Mouse (Mus musculus) left cerebral cortex, postnatal 10 days (tissue): ENCODE data around the gene Vwa1. TPM values are rescaled to one million over a fixed set of nuclear protein-coding genes. Genes with fewer than 3 reads are reported as not detected.
A peak's percentile ranks its signal among the peaks of the same experiment; 100 is the strongest.

Experiments used
- DNase-seq, 2 experiments: peaks; one replicate each; pipeline ENCODE4 v3.0.0; 2021 to 2022; ENCODE audit warnings: low spot score in 2 of 2, mixed read lengths in 1 of 2; ENCODE audit errors: extremely low spot score in 1 of 2
- intact Hi-C: fragments of 180-260 bp; cut with DNase I; formaldehyde crosslinking; loops from one replicate; pipeline ENCODE4 v1.15.1; 2025
- total RNA-seq, 2 experiments: library from RNA; stranded (reverse); gene quantifications; 2 replicates each; pipeline ENCODE4 v1.2.3; 2021

Gene Vwa1
- total RNA-seq, 2 experiments from 2014 or later, result 14.6 to 19.3 TPM

- peak in 1 of 2 experiments; percentile 90 for DNase-seq
- intact Hi-C loops, result no loop called here
Observed at GRCm38 (mm10) chr4:155784081-155784701, 9.7 kb upstream of the Vwa1 start.

DNA sequence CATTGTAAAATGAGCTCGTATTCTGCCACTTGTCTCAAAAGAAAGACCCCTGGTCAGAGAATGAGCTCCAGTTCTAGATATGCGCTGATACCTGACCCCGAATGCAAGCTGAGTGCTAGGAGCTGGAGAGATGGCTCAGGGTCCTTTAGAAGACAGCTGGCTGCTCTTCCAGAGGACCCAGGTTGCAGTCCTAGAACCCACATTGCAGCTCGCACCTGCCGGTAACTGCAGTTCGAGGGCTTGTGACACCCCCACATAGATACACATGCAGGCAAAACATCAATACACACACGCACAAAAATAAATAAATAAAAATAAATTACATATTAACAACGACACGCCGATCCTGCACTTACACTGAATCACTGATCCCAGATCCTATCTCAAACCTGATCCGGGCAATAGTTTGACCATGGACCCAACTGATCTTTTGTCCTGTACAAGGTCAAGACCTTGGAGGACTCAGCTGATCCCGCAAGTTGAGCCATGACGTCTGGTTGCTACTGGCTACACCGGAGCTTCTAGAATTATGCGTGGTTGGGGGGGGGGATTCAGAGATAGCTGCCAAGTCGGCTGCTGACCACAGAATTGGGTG, 9.1 kb upstream of the Vwa1 start:
- intact Hi-C loops, result no loop called here
- no peak for DNase-seq

DNA sequence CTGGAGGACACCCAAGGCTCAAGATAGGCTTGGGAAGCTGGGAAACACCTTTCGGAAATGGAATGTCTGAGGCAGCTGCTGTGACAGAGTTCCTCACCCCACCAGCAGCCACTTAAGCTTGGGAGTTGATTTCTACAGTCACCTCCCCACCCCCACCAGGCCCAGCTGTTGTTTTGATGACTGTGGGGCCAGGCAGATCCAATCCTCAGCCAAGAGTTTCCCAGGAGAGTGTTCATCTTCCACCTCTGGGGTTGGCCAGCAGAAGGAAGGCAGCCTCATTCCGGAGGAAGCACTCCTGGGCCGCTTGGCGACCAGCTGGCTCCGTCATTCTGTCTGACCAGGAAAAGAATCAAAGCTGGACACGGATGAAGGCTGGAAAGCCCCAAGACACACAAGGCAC, 6.4 kb upstream of the Vwa1 start:
- intact Hi-C loops, result no loop called here
- peak in 1 of 2 experiments; percentile 89 for DNase-seq

GRCm38 (mm10) chr4:155779498-155779897, 5.0 kb upstream of the Vwa1 start:
- DNase-seq, result no peak
- intact Hi-C loops, result no loop called here

- intact Hi-C loops, result no loop called here
- DNase-seq, result no peak
Observed at GRCm38 (mm10) chr4:155777816-155778215, 3.3 kb upstream of the Vwa1 start.

GRCm38 (mm10) chr4:155776704-155777335, 2.3 kb upstream of the Vwa1 start:
- intact Hi-C loops, result no loop called here
- DNase-seq, result no peak

DNA sequence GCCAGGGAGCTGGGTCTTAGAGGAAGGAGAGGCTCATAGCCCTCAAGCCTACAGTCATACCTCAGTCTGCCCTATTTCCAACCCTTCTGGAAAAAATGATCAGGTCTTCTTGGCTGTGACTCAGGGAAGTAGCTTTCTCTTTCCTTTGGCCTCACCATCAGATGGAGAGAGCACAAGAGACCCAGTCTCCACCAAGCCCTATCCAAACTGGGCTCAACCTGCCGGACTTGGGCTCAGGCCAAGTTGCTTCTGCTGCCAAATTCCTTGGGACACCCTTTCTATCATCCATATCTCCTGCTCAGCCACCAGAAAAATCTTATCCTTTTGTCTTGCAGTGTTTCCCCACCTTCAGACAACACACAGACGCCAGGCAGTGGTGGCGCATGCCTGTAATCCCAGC, 1.4 kb upstream of the Vwa1 start:
- intact Hi-C loops, result no loop called here
- DNase-seq, result peak in 1 of 2 experiments; percentile 62

DNA sequence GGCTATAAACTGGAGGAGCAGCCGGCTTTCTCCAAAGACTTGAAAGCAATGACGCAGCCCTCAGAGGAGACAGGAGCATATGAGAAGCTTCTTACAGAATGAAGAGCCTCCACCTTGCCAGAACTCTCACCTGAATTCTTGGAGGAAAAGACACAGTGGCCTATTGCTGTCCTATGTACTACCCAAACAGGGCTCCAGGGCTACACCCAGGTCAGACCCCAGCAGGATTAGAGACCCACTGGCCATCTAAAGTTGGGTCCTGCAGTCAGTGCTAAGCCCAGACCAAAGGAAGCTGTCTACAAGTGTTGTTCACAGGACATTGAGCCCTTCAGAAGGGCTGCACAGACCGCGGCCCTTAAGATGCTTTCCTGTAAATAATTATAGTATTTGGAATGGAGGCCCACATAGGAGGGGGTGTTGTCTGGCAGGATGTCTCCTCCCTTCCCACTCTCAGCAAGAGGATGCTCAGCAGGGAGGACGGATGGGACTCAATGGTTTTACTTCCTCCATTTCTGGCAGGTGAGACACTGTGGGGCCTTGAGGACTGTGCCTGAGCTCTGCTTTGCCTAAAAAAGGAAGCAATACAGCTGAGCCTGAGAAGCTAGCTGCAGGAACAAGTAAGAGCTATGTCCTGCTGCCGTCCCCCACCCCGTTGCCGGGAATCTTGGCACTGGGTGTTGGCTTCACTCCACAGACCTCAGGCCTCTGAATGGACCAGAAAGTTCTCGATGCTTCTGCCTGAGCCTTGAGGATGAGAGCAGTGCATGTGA, 658 bp upstream of the Vwa1 start:
- intact Hi-C loops, result no loop called here
- DNase-seq, result peak in 1 of 2 experiments; percentile 90

DNA sequence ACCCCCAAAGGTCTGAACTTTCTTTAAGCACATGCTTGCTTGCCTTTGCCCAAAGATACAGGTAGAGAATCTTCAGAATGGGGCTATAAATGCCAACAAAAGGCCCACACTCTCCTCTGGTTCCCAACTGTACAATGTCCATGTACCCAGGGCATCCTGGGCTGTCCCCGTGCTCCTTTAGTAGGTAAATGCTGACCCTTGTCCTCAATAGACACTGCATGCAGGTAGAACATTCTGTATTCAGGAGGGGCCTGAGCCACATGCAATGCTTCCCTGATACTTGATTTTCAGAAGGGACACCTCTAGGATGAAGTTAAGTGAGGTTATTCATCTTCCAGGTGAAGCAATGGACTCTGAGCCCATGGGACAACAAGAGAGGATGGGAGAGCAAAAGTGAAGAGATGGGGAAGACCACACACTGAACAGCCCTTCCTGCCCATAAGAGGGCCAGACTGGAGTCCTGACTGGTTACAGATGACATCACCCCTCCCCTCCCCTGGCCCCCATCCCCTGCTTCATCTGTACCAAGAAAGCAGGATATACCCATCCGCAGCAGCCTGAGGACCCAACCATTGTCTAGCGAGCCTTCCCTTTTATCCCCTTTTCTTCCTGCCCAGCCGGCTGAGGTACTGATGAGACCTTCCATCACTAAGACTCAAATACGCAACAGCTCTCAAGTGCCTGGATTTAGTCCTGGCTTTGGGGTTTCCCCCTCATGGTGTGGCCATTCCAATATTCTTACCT, 991 bp downstream of the Vwa1 start:
- no peak for DNase-seq
- intact Hi-C loops, result no loop called here

DNA sequence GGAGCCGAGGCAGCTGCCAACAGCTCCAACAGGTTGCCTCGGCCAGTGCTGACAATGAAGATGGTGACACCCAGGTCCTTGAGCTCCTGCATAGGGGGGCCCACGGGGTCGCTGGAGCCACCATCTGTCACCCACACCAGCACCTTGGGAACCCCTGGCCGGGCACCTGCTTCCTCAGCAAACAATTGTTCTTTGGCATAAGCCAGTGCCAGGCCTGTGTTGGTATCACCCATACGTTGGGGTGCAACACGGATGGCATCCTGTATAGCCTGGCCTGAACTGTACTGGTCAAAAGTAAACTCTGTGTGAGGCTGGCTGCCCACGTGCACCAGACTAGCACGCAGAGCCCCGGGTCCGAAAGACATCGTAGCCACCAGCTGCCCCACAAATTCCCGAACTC, 1.7 kb downstream of the Vwa1 start:
- intact Hi-C loops, result no loop called here
- DNase-seq, result no peak

DNA sequence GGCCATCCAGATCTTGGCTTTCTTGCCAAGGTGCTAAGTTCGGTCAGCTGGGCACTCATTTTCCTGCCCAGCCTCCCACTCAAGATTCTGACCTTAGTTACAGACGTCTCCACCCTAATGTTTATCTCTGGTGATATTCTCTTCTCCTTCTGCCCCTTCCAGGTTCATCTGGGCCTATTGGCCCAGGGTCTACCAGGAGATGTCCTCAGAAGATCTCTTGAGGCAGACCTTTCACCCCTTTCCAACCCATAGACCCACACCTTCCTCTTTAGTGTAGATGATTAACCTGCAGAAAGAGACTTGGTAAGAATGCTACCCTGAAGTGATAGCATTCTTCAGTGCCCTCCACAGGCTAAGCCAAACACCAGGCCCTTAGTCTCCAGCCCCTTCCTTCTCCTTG, 2.8 kb downstream of the Vwa1 start:
- intact Hi-C loops, result no loop called here

GRCm38 (mm10) chr4:155770626-155771025, 3.9 kb downstream of the Vwa1 start:
- no peak for DNase-seq
- intact Hi-C loops, result no loop called here

More for the DNA sequence above, 2.8 kb downstream of the Vwa1 start:
- DNase-seq, result no peak

DNA sequence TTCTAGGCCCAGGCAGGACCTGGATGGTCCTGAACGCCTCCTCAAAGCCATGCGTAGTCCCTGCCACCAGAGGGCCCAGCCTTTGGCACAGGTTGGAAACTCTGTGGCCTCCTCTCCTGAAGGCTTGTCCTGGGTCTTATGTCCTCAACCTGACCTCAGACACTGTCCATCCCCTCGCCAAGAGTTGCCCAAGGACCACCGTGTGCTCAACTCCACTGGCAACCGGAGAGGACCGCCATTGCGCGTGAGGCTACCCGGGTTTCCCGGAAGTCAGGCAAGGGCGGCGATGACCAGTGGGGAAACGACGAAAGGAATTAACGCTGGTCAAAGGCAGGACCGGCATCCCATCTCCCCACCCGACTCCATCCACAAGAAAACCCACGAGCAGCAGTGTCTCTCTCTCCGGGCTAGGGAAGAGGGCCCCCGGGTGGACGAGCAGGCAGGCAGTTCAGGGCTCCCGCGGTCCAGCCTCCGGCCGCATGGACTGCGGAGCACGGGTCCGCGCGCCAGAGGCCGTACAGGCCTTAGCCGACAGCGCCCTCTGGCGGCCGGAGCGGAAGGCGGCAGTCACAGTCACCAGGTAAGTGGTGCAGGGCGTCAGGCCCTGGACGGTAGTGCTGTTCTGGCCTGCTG, 4.5 kb downstream of the Vwa1 start:
- intact Hi-C loops, result no loop called here
- peak; percentile 84 to 92 for DNase-seq

DNA sequence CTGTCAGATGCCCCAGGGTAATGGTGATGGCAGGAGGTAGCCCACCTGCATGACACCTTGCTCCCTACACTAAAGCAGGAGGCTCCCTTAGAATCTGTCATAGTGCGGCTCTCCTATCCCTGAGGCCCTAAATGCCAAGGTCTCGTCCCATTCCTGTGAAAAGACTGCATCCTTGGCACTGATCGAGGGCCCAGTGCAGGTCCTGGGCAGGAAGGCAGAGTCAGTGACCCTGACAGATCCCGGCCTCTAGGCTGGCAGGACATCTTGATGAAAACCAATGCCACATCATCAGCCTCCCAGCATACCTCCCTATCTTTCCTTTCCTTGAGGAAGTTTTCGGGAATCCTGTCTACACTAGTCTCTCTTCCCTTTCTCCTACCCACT, 5.0 kb downstream of the Vwa1 start:
- intact Hi-C loops, result no loop called here

GRCm38 (mm10) chr4:155762357-155762756, 12.1 kb downstream of the Vwa1 start:
- no peak for DNase-seq
- intact Hi-C loops, result no loop called here

More for the DNA sequence above, 5.0 kb downstream of the Vwa1 start:
- no peak for DNase-seq

DNA sequence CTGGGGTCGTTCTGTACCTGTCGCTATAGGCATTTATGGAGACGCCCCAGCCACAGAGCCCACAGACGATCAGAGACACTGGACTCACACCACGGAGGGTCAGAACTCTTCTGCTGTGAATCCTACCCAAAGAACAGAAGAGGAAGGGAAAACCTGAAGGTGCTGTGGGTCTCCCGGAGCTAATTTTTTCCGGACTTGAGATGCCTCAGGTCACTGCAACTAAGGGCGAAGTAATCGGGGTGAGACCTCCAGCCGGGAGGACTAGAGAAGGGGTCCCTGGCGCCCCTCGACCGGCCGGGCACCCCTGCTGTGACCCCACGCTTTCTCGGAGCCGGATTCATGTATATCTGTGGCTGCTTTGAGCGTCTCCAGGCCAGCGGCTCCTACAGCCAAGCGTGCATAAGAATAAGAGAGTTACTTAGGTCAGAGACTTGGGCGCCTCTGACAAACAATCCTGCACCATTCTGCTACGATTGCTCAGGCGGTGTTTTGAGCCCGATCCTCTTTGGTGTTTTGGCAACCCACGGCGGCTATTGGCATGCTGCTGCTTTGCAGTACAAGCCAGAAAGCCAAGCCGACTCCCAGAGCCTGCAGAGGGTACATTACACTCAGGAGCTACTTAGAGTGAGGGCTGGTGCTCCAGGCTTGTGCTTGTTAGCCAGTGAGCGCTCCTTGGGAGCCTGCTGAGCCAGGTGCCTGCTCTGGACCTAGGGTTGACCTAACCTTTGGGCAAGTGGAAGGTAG, 13.0 kb downstream of the Vwa1 start:
- DNase-seq, result no peak
- intact Hi-C loops, result no loop called here

- intact Hi-C loops, result no loop called here
- peak; percentile 96 to 98 for DNase-seq
Observed at GRCm38 (mm10) chr4:155760613-155761355, 13.7 kb downstream of the Vwa1 start, which contains the start of gene Atad3a. TSS of gene Atad3a (minus strand) at chr4:155761093.
